Mouse (Mus musculus): Measurements from ENCODE around the gene Gm39115.
A peak's percentile ranks its signal among the peaks of the same experiment; 100 is the strongest.
"Not testable (repeated sequence)": the region's sequence is repeated elsewhere in the genome, so short reads cannot be mapped to it uniquely, and the experiment has no call there.

Gm39115 gene

GRCm38 (mm10) chr7:142135934-142136333 lies at the start of gene Gm39115:
Gm39115 (minus strand) TSS chr7:142136034.
- not testable (repeated sequence) for DNase-seq (ENCODE audit: low read depth, low spot score)

- DNase-seq (ENCODE audit: low read depth, low spot score) = no peak
These were observed 45.2 kb upstream of the Gm39115 start for GRCm38 (mm10) chr7:142181021-142181420.

GRCm38 (mm10) chr7:142178685-142179084 lies 42.9 kb upstream of the Gm39115 start:
- no peak for DNase-seq (ENCODE audit: low read depth, low spot score)

GRCm38 (mm10) chr7:142175905-142176304 lies 40.1 kb upstream of the Gm39115 start, which contains the start of gene Krtap5-2:
Krtap5-2 (minus strand) TSS chr7:142176005.
- not testable (repeated sequence) for DNase-seq (ENCODE audit: low read depth, low spot score)

GRCm38 (mm10) chr7:142169836-142170235 lies 34.0 kb upstream of the Gm39115 start:
- peak; percentile 36 for DNase-seq (ENCODE audit: low read depth, low spot score)

- not testable (repeated sequence) for DNase-seq (ENCODE audit: low read depth, low spot score)
These were observed 29.8 kb upstream of the Gm39115 start, which contains the start of gene Gm4553 for GRCm38 (mm10) chr7:142165639-142166038. Gm4553 (minus strand) TSS chr7:142165739.

GRCm38 (mm10) chr7:142159366-142159765 lies 23.5 kb upstream of the Gm39115 start:
- DNase-seq (ENCODE audit: low read depth, low spot score) = no peak

GRCm38 (mm10) chr7:142157013-142157412 lies 21.2 kb upstream of the Gm39115 start, which contains the start of gene Gm29735:
Gm29735 (minus strand) TSS chr7:142157113.
- not testable (repeated sequence) for DNase-seq (ENCODE audit: low read depth, low spot score)

- no peak for DNase-seq (ENCODE audit: low read depth, low spot score)
These were observed 19.5 kb upstream of the Gm39115 start for GRCm38 (mm10) chr7:142155308-142155707.

GRCm38 (mm10) chr7:142152191-142152590 lies 16.4 kb upstream of the Gm39115 start:
- DNase-seq (ENCODE audit: low read depth, low spot score) = no peak

- DNase-seq (ENCODE audit: low read depth, low spot score) = no peak
These were observed 12.8 kb upstream of the Gm39115 start for GRCm38 (mm10) chr7:142148633-142149032.

GRCm38 (mm10) chr7:142146033-142146432 lies 10.2 kb upstream of the Gm39115 start:
- DNase-seq (ENCODE audit: low read depth, low spot score) = peak; percentile 68

GRCm38 (mm10) chr7:142145413-142145940 lies 9.6 kb upstream of the Gm39115 start:
- no peak for DNase-seq (ENCODE audit: low read depth, low spot score)

GRCm38 (mm10) chr7:142144507-142144906 lies 8.7 kb upstream of the Gm39115 start, which contains the start of gene Gm45337:
Gm45337 (minus strand) TSS chr7:142144607.
- no peak for DNase-seq (ENCODE audit: low read depth, low spot score)

- DNase-seq (ENCODE audit: low read depth, low spot score) = not testable (repeated sequence)
These were observed 7.7 kb upstream of the Gm39115 start for GRCm38 (mm10) chr7:142143506-142144010.

GRCm38 (mm10) chr7:142140696-142141095 lies 4.9 kb upstream of the Gm39115 start:
- DNase-seq (ENCODE audit: low read depth, low spot score) = no peak

- no peak for DNase-seq (ENCODE audit: low read depth, low spot score)
These were observed 1.4 kb downstream of the Gm39115 start for GRCm38 (mm10) chr7:142134206-142134995.

GRCm38 (mm10) chr7:142128843-142129242 lies 7.0 kb downstream of the Gm39115 start:
- no peak for DNase-seq (ENCODE audit: low read depth, low spot score)

- DNase-seq (ENCODE audit: low read depth, low spot score) = not testable (repeated sequence)
These were observed 15.2 kb downstream of the Gm39115 start, which contains the start of gene Gm45618 for GRCm38 (mm10) chr7:142120629-142121028. Gm45618 (minus strand) TSS chr7:142120729.

- DNase-seq (ENCODE audit: low read depth, low spot score) = peak; percentile 19
These were observed 16.2 kb downstream of the Gm39115 start for GRCm38 (mm10) chr7:142119632-142120031.

GRCm38 (mm10) chr7:142104747-142105146 lies 31.1 kb downstream of the Gm39115 start:
- DNase-seq (ENCODE audit: low read depth, low spot score) = no peak

- DNase-seq (ENCODE audit: low read depth, low spot score) = peak; percentile 86
These were observed 38.1 kb downstream of the Gm39115 start for GRCm38 (mm10) chr7:142097776-142098175.

All from CD4-positive, CD25-positive, alpha-beta regulatory T cell, adult 2 months (primary cell).